Mouse (Mus musculus): Measurements from ENCODE around the gene Tufm. TPM values are rescaled to one million over a fixed set of nuclear protein-coding genes. Genes with fewer than 3 reads are reported as not detected.
A peak's percentile ranks its signal among the peaks of the same experiment; 100 is the strongest.
"Not testable (repeated sequence)": the region's sequence is repeated elsewhere in the genome, so short reads cannot be mapped to it uniquely, and the experiment has no call there.

Gene Tufm
- polyA plus RNA-seq, 1 experiment from 2014 or later = 116 TPM

GRCm38 (mm10) chr7:126471853-126472252 lies 15.3 kb upstream of the Tufm start:
- Histone ChIP-seq H3K27ac (no peak overlapping the region), H3K27me3 (ENCODE audit: control insufficient read depth, insufficient read depth, low read length) (no peaks in the 10 kb centered on the region), H3K9ac (no peak overlapping the region), H3K4me2 (replicated peaks) (no peak overlapping the region), H3K4me3 (replicated peaks; ENCODE audit: low read length) (no peak overlapping the region), H3K36me3 (replicated peaks; ENCODE audit: control insufficient read depth, insufficient read depth) (peaks cover 58% of the 10 kb centered on the region), H3K9me3 (ENCODE audit: control insufficient read depth, low read length) (no peaks in the 10 kb centered on the region), H3K4me1 (replicated peaks; ENCODE audit: control insufficient read depth, insufficient read depth, low read length) (peaks cover 15% of the 10 kb centered on the region)
- WGBS = 87% methylated on average over 4 of the region's 4 CpGs
- ATAC-seq (ENCODE audit: low FRiP score) = no peak
- DNase-seq (ENCODE audit: low spot score) = no peak

GRCm38 (mm10) chr7:126472306-126472705 lies 14.9 kb upstream of the Tufm start:
- H3K36me3 ChIP-seq (replicated peaks; ENCODE audit: control insufficient read depth, insufficient read depth) = peaks cover 53% of the 10 kb centered on the region
- DNase-seq (ENCODE audit: low spot score) (no peak), ATAC-seq (ENCODE audit: low FRiP score) (no peak)
- H3K9ac ChIP-seq = no peak overlapping the region
- 92% methylated on average over 13 of the region's 13 CpGs for WGBS
- no peak overlapping the region for H3K4me2 ChIP-seq (replicated peaks)
- no peaks in the 10 kb centered on the region for H3K27me3 ChIP-seq (ENCODE audit: control insufficient read depth, insufficient read depth, low read length)
- H3K27ac ChIP-seq = no peak overlapping the region
- H3K4me1 ChIP-seq (replicated peaks; ENCODE audit: control insufficient read depth, insufficient read depth, low read length) = peaks cover 15% of the 10 kb centered on the region
- H3K4me3 ChIP-seq (replicated peaks; ENCODE audit: low read length) = no peak overlapping the region
- H3K9me3 ChIP-seq (ENCODE audit: control insufficient read depth, low read length) = no peaks in the 10 kb centered on the region

GRCm38 (mm10) chr7:126472713-126473112 lies 14.4 kb upstream of the Tufm start:
- no peak for ATAC-seq (ENCODE audit: low FRiP score)
- no peak overlapping the region for H3K4me2 ChIP-seq (replicated peaks)
- H3K4me1 ChIP-seq (replicated peaks; ENCODE audit: control insufficient read depth, insufficient read depth, low read length) = peaks cover 15% of the 10 kb centered on the region
- no peaks in the 10 kb centered on the region for H3K27me3 ChIP-seq (ENCODE audit: control insufficient read depth, insufficient read depth, low read length)
- 93% methylated on average over 16 of the region's 16 CpGs for WGBS
- H3K9ac ChIP-seq = no peak overlapping the region
- H3K9me3 ChIP-seq (ENCODE audit: control insufficient read depth, low read length) = no peaks in the 10 kb centered on the region
- no peak for DNase-seq (ENCODE audit: low spot score)
- no peak overlapping the region for H3K27ac ChIP-seq
- H3K36me3 ChIP-seq (replicated peaks; ENCODE audit: control insufficient read depth, insufficient read depth) = peaks cover 49% of the 10 kb centered on the region
- H3K4me3 ChIP-seq (replicated peaks; ENCODE audit: low read length) = no peak overlapping the region

- Histone ChIP-seq H3K9me3 (ENCODE audit: control insufficient read depth, low read length) (no peaks in the 10 kb centered on the region), H3K27ac (no peak overlapping the region), H3K36me3 (replicated peaks; ENCODE audit: control insufficient read depth, insufficient read depth) (peaks cover 41% of the 10 kb centered on the region), H3K9ac (peak overlapping the region; percentile 76), H3K4me2 (replicated peaks) (peak overlapping the region; percentile 69), H3K4me3 (replicated peaks; ENCODE audit: low read length) (peak overlapping the region; percentile 51), H3K4me1 (replicated peaks; ENCODE audit: control insufficient read depth, insufficient read depth, low read length) (peaks cover 15% of the 10 kb centered on the region), H3K27me3 (ENCODE audit: control insufficient read depth, insufficient read depth, low read length) (no peaks in the 10 kb centered on the region)
- ATAC-seq (ENCODE audit: low FRiP score) = no peak
- DNase-seq (ENCODE audit: low spot score) = no peak
- WGBS = 89% methylated on average over 9 of the region's 9 CpGs
Measured at GRCm38 (mm10) chr7:126473470-126474086, 13.6 kb upstream of the Tufm start.

GRCm38 (mm10) chr7:126474486-126474955 lies 12.6 kb upstream of the Tufm start:
- under 1% methylated on average over 24 of the region's 27 CpGs for WGBS
- Histone ChIP-seq H3K4me2 (replicated peaks) (peak overlapping the region; percentile 69), H3K27ac (peak overlapping the region; percentile 94), H3K36me3 (replicated peaks; ENCODE audit: control insufficient read depth, insufficient read depth) (peaks cover 31% of the 10 kb centered on the region), H3K9me3 (ENCODE audit: control insufficient read depth, low read length) (no peaks in the 10 kb centered on the region), H3K4me1 (replicated peaks; ENCODE audit: control insufficient read depth, insufficient read depth, low read length) (peaks cover 15% of the 10 kb centered on the region), H3K27me3 (ENCODE audit: control insufficient read depth, insufficient read depth, low read length) (no peaks in the 10 kb centered on the region), H3K4me3 (replicated peaks; ENCODE audit: low read length) (peak overlapping the region; percentile 51), H3K9ac (peak overlapping the region; percentile 76)
- ATAC-seq (ENCODE audit: low FRiP score) (peak; percentile 44; the same call in 1 of the 2 replicates), DNase-seq (ENCODE audit: low spot score) (no peak)

GRCm38 (mm10) chr7:126474993-126475581 lies 12.1 kb upstream of the Tufm start, which contains the start of gene Sh2b1:
Gene Sh2b1 (minus strand): TSS chr7:126475424.
- Histone ChIP-seq H3K36me3 (replicated peaks; ENCODE audit: control insufficient read depth, insufficient read depth) (peaks cover 27% of the 10 kb centered on the region), H3K9ac (peak within 1 kb of the TSS; percentile 76), H3K9me3 (ENCODE audit: control insufficient read depth, low read length) (no peaks in the 10 kb centered on the region), H3K27ac (peak within 1 kb of the TSS; percentile 94), H3K4me2 (replicated peaks) (peak within 1 kb of the TSS; percentile 69), H3K4me1 (replicated peaks; ENCODE audit: control insufficient read depth, insufficient read depth, low read length) (peaks cover 15% of the 10 kb centered on the region), H3K4me3 (replicated peaks; ENCODE audit: low read length) (peak within 1 kb of the TSS; percentile 51), H3K27me3 (ENCODE audit: control insufficient read depth, insufficient read depth, low read length) (no peaks in the 10 kb centered on the region)
- WGBS = 1% methylated on average over 53 of the region's 53 CpGs
- peak; percentile 95 for DNase-seq (ENCODE audit: low spot score)
- ATAC-seq (ENCODE audit: low FRiP score) = peak; percentile 92

GRCm38 (mm10) chr7:126481699-126482098 lies 5.5 kb upstream of the Tufm start:
- WGBS = 23% methylated on average over 5 of the region's 5 CpGs
- no peak overlapping the region for H3K27ac ChIP-seq

GRCm38 (mm10) chr7:126482392-126482871 lies 4.7 kb upstream of the Tufm start:
- Histone ChIP-seq H3K27ac (no peak overlapping the region), H3K9ac (peak overlapping the region; percentile 46), H3K4me3 (replicated peaks; ENCODE audit: low read length) (peak overlapping the region; percentile 22), H3K9me3 (ENCODE audit: control insufficient read depth, low read length) (0 out of 2 replicates have a peak, but pooled peaks cover 5% of the 10 kb centered on the region), H3K4me1 (replicated peaks; ENCODE audit: control insufficient read depth, insufficient read depth, low read length) (no peaks in the 10 kb centered on the region), H3K27me3 (ENCODE audit: control insufficient read depth, insufficient read depth, low read length) (no peaks in the 10 kb centered on the region), H3K4me2 (replicated peaks) (peak overlapping the region; percentile 58), H3K36me3 (replicated peaks; ENCODE audit: control insufficient read depth, insufficient read depth) (no peaks in the 10 kb centered on the region)
- WGBS = under 1% methylated on average over 23 of the region's 23 CpGs
- ATAC-seq (ENCODE audit: low FRiP score) = peak; percentile 59; the same call in 1 of the 2 replicates
- peak; percentile 46 for DNase-seq (ENCODE audit: low spot score)

More at GRCm38 (mm10) chr7:126481699-126482098, 5.5 kb upstream of the Tufm start:
- Histone ChIP-seq H3K36me3 (replicated peaks; ENCODE audit: control insufficient read depth, insufficient read depth) (no peaks in the 10 kb centered on the region), H3K27me3 (ENCODE audit: control insufficient read depth, insufficient read depth, low read length) (no peaks in the 10 kb centered on the region), H3K4me2 (replicated peaks) (no peak overlapping the region), H3K4me3 (replicated peaks; ENCODE audit: low read length) (no peak overlapping the region), H3K9ac (no peak overlapping the region), H3K4me1 (replicated peaks; ENCODE audit: control insufficient read depth, insufficient read depth, low read length) (no peaks in the 10 kb centered on the region), H3K9me3 (ENCODE audit: control insufficient read depth, low read length) (0 out of 2 replicates have a peak, but pooled peaks cover 5% of the 10 kb centered on the region)
- no peak for ATAC-seq (ENCODE audit: low FRiP score)
- DNase-seq (ENCODE audit: low spot score) = peak; percentile 70

GRCm38 (mm10) chr7:126487617-126488385 lies 640 bp downstream of the Tufm start:
- Histone ChIP-seq H3K9ac (peak overlapping the region; percentile 73), H3K36me3 (replicated peaks; ENCODE audit: control insufficient read depth, insufficient read depth) (peaks cover 37% of the 10 kb centered on the region), H3K4me3 (replicated peaks; ENCODE audit: low read length) (peak overlapping the region; percentile 57), H3K27ac (0 out of 2 replicates have a peak overlapping the region, but pooled peaks have one; percentile 9), H3K4me2 (replicated peaks) (peak overlapping the region; percentile 96)
- not testable (repeated sequence) for H3K9me3 ChIP-seq (ENCODE audit: control insufficient read depth, low read length); DNase-seq (ENCODE audit: low spot score); H3K4me1 ChIP-seq (replicated peaks; ENCODE audit: control insufficient read depth, insufficient read depth, low read length); H3K27me3 ChIP-seq (ENCODE audit: control insufficient read depth, insufficient read depth, low read length)
- ATAC-seq (ENCODE audit: low FRiP score) = 0 out of 2 replicates have a peak, but pooled peaks have one; percentile 5
- WGBS = 19% methylated on average over 21 of the region's 25 CpGs
